Mouse (Mus musculus): ENCODE measurements around the gene Ergic2.

GRCm38 (mm10) chr6:148227542-148227941 lies 15.4 kb upstream of the Ergic2 start:
- no peak for TF ChIP-seq CTCF (conservative IDR thresholded peaks at IDR 0.05; ENCODE audit: low read length)
- TF ChIP-seq POU5F1 (IDR thresholded peaks at IDR 0.05; ENCODE audit: borderline replicate concordance, low read length): no peak
- TF ChIP-seq NANOG (IDR thresholded peaks at IDR 0.05; ENCODE audit: borderline replicate concordance, low read length): no peak

All from E14TG2a.4 (cell line).